Mouse (Mus musculus) macrophage (primary cell): ENCODE data around the gene Myo18b. TPM values are rescaled to one million over a fixed set of nuclear protein-coding genes. Genes with fewer than 3 reads are reported as not detected.

Experiments used
- H3K27ac ChIP-seq: fragments of 350-480 bp; formaldehyde crosslinking; 2 replicates; pipeline ENCODE4 v1.9.0; 2021
- H3K36me3 ChIP-seq: fragments of 350-480 bp; formaldehyde crosslinking; 2 replicates; pipeline ENCODE4 v1.9.0; 2021; ENCODE audit errors: inconsistent target
- H3K4me3 ChIP-seq: fragments of 350-480 bp; formaldehyde crosslinking; 2 replicates; pipeline ENCODE4 v1.9.0; 2021; ENCODE audit errors: inconsistent target
- H3K79me2 ChIP-seq: fragments of 350-480 bp; formaldehyde crosslinking; 2 replicates; pipeline ENCODE4 v1.9.0; 2021; ENCODE audit errors: inconsistent target
- WGBS: methylation state at CpG from one replicate; pipeline ENCODE4 v1.1.7; 2026; ENCODE audit warnings: inconsistent platforms; ENCODE audit not compliant: missing documents; 5-methylcytosine and 5-hydroxymethylcytosine counted together
- polyA plus RNA-seq: library from polyadenylated mRNA; stranded (reverse); fragments of 250-400 nt; gene quantifications from 3 replicates; pipeline ENCODE4 v1.2.4, GENCODE M21; 2018; ENCODE audit warnings: inconsistent platforms

The Myo18b gene
- polyA plus RNA-seq, 1 experiment from 2014 or later: 0.06 TPM

GRCm38 (mm10) chr5:112851389-112851788 lies 44.8 kb downstream of the Myo18b start:
- 33% methylated on average over 5 of the region's 5 CpGs for WGBS
- Histone ChIP-seq H3K79me2 (no peaks in the 10 kb centered on the region), H3K36me3 (no peaks in the 10 kb centered on the region), H3K4me3 (no peak overlapping the region), H3K27ac (no peak overlapping the region)

DNA sequence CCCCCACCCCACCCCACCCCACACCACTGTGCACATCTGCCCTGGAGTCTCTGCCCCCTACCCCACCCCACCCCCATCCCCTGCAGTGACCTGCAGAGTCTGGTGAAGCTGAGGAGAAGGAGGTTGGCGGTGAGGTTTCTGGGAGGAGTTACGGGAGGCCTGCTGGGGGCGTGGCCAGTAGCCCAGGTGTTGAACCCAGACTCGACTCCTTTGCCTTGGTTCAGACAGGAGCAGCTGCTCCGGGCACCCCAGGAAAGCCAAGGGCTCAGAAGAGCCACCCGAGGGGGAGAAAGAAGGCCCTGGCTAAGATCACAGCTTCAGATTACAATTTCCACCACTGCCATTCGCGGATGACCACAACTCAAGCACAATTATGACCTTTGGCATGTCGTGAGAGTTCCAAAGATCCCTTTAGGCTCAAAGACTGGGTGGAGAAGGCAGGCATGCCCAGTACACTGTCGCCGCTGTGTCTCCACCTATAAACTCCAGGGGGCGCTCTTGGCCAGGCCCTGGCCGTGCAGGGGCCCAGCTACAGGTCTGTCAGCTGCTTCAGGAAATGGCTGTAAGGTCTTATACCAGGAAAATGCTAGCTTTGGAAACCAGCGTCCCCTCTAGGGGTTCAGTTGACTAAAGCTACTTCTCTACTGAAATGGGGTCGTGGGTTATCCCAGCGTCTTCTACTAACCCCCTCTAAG lies 47.4 kb downstream of the Myo18b start:
- no peak overlapping the region for H3K27ac ChIP-seq
- H3K36me3 ChIP-seq: no peaks in the 10 kb centered on the region
- 15% methylated on average over 15 of the region's 16 CpGs for WGBS
- no peaks in the 10 kb centered on the region for H3K79me2 ChIP-seq
- H3K4me3 ChIP-seq: no peak overlapping the region

GRCm38 (mm10) chr5:112847985-112848542 lies 48.1 kb downstream of the Myo18b start:
- Histone ChIP-seq H3K27ac (no peak overlapping the region), H3K4me3 (no peak overlapping the region), H3K79me2 (no peaks in the 10 kb centered on the region), H3K36me3 (no peaks in the 10 kb centered on the region)
- 40% methylated on average over 23 of the region's 25 CpGs for WGBS

GRCm38 (mm10) chr5:112846146-112846545 lies 50.0 kb downstream of the Myo18b start:
- H3K4me3 ChIP-seq: no peak overlapping the region
- H3K27ac ChIP-seq: no peak overlapping the region
- H3K36me3 ChIP-seq: no peaks in the 10 kb centered on the region
- no peaks in the 10 kb centered on the region for H3K79me2 ChIP-seq
- 52% methylated on average over 11 of the region's 11 CpGs for WGBS

- H3K27ac ChIP-seq: no peak overlapping the region
- no peak overlapping the region for H3K4me3 ChIP-seq
- H3K36me3 ChIP-seq: no peaks in the 10 kb centered on the region
- WGBS: 93% methylated on average over 3 of the region's 3 CpGs
- H3K79me2 ChIP-seq: no peaks in the 10 kb centered on the region
These were observed 51.7 kb downstream of the Myo18b start for GRCm38 (mm10) chr5:112844460-112844859.

GRCm38 (mm10) chr5:112843676-112844257 lies 52.4 kb downstream of the Myo18b start:
- Histone ChIP-seq H3K27ac (no peak overlapping the region), H3K36me3 (no peaks in the 10 kb centered on the region), H3K79me2 (no peaks in the 10 kb centered on the region), H3K4me3 (no peak overlapping the region)
- 60% methylated on average over 6 of the region's 6 CpGs for WGBS

- Histone ChIP-seq H3K4me3 (no peak overlapping the region), H3K36me3 (no peaks in the 10 kb centered on the region), H3K79me2 (no peaks in the 10 kb centered on the region), H3K27ac (no peak overlapping the region)
- 86% methylated on average over 5 of the region's 5 CpGs for WGBS
These were observed 53.5 kb downstream of the Myo18b start for GRCm38 (mm10) chr5:112842696-112843095.

DNA sequence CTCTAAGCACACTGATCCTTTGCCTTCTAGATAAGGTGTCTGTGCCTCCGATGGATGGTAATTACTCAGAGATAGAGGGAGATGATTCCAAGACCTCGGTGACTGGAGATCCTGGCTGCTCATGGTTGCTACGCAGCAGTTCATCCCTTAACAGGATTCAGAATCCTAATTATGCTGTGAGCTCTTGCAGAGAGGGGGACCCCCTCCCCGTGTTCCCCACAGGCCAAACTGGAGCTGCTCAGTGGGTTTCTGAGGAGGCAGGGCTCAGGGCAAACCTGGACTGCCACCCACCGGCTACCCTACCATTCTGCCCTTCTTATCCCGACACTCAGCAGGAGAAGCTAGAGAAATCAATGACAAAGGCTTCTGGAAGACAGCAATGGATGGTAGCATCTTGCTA lies 54.3 kb downstream of the Myo18b start:
- Histone ChIP-seq H3K27ac (no peak overlapping the region), H3K4me3 (no peak overlapping the region), H3K79me2 (no peaks in the 10 kb centered on the region), H3K36me3 (no peaks in the 10 kb centered on the region)
- 77% methylated on average over 6 of the region's 6 CpGs for WGBS

- H3K36me3 ChIP-seq: no peaks in the 10 kb centered on the region
- H3K4me3 ChIP-seq: no peak overlapping the region
- no peak overlapping the region for H3K27ac ChIP-seq
- no peaks in the 10 kb centered on the region for H3K79me2 ChIP-seq
These were observed 61.3 kb downstream of the Myo18b start for GRCm38 (mm10) chr5:112834896-112835295.

GRCm38 (mm10) chr5:112833866-112834265 lies 62.3 kb downstream of the Myo18b start:
- Histone ChIP-seq H3K79me2 (no peaks in the 10 kb centered on the region), H3K27ac (no peak overlapping the region), H3K36me3 (no peaks in the 10 kb centered on the region), H3K4me3 (no peak overlapping the region)
- WGBS: 88% methylated on average over 11 of the region's 11 CpGs

DNA sequence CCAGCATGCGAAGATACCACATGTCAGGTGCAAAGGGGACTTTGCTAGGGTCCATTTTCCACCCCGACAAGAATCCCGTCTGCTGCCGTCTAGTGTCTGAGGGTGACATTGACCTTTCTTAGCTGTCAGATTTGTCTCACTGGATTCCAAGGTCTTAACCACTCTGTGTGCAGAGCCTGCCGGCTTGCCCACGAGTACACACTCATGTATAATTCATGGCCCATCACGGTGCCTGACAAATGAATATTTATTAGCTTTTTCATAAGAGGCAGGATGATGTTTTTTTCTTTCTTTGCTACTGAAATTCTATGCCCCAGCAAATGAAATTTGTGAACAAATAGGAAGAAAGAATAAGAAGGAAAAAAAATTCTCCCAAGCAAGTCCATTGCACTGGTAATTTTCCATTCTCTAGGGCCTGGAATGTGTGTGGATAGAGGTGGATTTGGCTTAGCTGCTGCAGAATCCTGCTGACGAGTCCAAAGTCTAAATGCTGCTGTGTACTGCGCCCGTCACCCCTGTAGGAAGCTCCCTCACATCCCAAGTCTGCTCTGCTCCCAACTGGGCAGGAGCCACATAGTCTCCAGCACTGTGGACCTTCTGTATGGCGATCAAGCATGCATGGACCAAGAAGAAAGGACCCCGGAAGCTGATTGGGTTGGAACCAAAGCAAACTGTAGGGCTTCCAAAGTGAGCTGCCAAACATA lies 70.9 kb downstream of the Myo18b start:
- 85% methylated on average over 12 of the region's 12 CpGs for WGBS
- H3K27ac ChIP-seq: no peak overlapping the region
- H3K4me3 ChIP-seq: no peak overlapping the region
- H3K36me3 ChIP-seq: no peaks in the 10 kb centered on the region
- H3K79me2 ChIP-seq: no peaks in the 10 kb centered on the region

GRCm38 (mm10) chr5:112824376-112824775 lies 71.8 kb downstream of the Myo18b start:
- Histone ChIP-seq H3K79me2 (no peaks in the 10 kb centered on the region), H3K27ac (no peak overlapping the region), H3K36me3 (no peaks in the 10 kb centered on the region), H3K4me3 (no peak overlapping the region)
- 50% methylated on average over 13 of the region's 13 CpGs for WGBS

DNA sequence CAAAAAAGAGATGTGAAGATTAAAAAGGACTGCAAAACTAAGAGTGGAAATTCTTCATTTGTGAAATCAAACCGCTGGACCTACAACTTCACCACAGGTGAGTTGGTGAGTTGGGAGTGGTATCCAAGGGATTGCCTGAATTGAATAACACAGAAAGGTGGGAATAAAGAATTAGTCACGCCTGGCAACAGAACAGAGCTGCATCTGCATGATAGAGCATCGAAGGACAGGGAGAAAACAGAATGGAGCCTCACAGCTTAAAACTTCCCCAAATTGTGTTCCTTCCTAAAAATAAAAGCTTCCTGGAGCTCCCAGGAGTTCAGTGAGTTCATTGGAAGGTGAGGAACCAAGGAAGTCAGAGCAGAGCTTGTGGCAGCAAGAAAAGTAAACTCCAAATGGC lies 73.7 kb downstream of the Myo18b start:
- 59% methylated on average over 3 of the region's 3 CpGs for WGBS

DNA sequence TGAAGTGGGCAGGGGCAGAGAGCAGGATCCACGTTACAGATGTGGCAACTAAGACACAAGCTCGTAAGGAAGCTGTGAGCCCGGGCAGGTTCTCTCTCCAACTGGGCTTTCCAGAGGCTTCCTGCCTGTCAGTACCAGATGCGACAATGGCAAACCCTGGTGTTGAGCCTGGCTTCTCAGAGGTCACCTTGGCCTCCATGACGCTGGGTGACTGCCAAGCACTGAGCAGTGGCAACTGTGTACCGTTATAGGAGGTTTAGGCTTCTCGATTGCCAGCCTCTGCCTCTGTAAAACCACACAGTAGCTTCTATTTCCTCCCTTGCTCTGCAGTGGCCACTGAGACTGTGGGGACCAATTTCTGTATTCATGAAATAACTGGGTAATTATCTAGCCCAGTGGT lies 81.1 kb downstream of the Myo18b start:
- no peaks in the 10 kb centered on the region for H3K36me3 ChIP-seq
- H3K27ac ChIP-seq: no peak overlapping the region
- WGBS: 76% methylated on average over 6 of the region's 7 CpGs
- no peaks in the 10 kb centered on the region for H3K79me2 ChIP-seq
- H3K4me3 ChIP-seq: no peak overlapping the region

More for the DNA sequence above, 73.7 kb downstream of the Myo18b start:
- Histone ChIP-seq H3K79me2 (no peaks in the 10 kb centered on the region), H3K4me3 (no peak overlapping the region), H3K27ac (no peak overlapping the region), H3K36me3 (no peaks in the 10 kb centered on the region)

DNA sequence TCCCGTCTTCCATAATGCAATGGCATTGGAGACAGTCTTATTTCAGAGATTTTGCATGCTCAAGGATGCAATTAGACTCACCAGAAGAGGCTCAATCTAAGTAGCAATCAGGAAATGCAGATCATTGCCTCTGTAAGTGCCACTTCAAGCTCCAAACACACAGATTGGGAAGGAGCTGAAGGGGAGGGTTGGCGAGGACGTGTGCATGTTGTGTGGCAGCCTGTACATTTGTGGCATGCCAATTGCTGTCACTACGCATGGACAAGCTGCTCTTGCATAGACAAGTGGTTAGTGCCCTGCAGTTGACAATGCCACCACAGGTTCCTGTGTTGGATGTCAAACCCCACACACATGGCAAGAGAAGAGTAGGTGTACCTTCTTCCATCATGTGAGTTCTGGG lies 88.5 kb downstream of the Myo18b start:
- H3K4me3 ChIP-seq: no peak overlapping the region
- H3K79me2 ChIP-seq: no peaks in the 10 kb centered on the region
- no peaks in the 10 kb centered on the region for H3K36me3 ChIP-seq
- WGBS: 91% methylated on average over 4 of the region's 4 CpGs
- H3K27ac ChIP-seq: no peak overlapping the region
